In genomic region chr19:23106859-23107258, GRCm38 (mm10) we compare ENCODE assay signal across 14 mouse cellular contexts.
"Had no signal": no experiment of that assay in that cellular context is flagged by ENCODE, and none has a peak within 500 bp of the region (broad histone marks: within the 10 kb centered on the region; RNA-seq: fewer than 3 reads in every experiment).

No protein-coding gene starts in this region.

- H3K27me3 ChIP-seq: limb, embryonic 12.5 days; liver, embryonic 13.5 days; lung, embryonic 15.5 days; midbrain, embryonic 13.5 days; neural tube, embryonic 12.5 days had no signal

- ATAC-seq: liver, postnatal 0 days; midbrain, embryonic 13.5 days had no signal

- H3K9me3 ChIP-seq: limb, embryonic 12.5 days; liver, embryonic 13.5 days; lung, embryonic 15.5 days; midbrain, embryonic 13.5 days; neural tube, embryonic 12.5 days had no signal

- H3K4me2 ChIP-seq: limb, embryonic 12.5 days; liver, embryonic 13.5 days; lung, embryonic 15.5 days; midbrain, embryonic 13.5 days; neural tube, embryonic 12.5 days had no signal

- H3K4me3 ChIP-seq: limb, embryonic 12.5 days; liver, embryonic 13.5 days; lung, embryonic 15.5 days; midbrain, embryonic 13.5 days; neural tube, embryonic 12.5 days had no signal

- H3K9ac ChIP-seq: limb, embryonic 12.5 days; liver, embryonic 13.5 days; liver, postnatal 0 days; lung, embryonic 15.5 days; midbrain, embryonic 13.5 days; neural tube, embryonic 12.5 days had no signal

- H3K4me1 ChIP-seq: limb, embryonic 12.5 days; liver, embryonic 13.5 days; lung, embryonic 15.5 days; midbrain, embryonic 13.5 days; neural tube, embryonic 12.5 days had no signal

- H3K36me3 ChIP-seq: limb, embryonic 12.5 days; liver, embryonic 13.5 days; lung, embryonic 15.5 days; midbrain, embryonic 13.5 days; neural tube, embryonic 12.5 days had no signal

- DNase-seq: kidney, adult 11 months; kidney, adult 9 months; kidney, postnatal 36 days; liver; liver, embryonic 13.5 days; liver, postnatal 0 days; lung, postnatal 36 days; right cerebral cortex, postnatal 25 days; thymus, postnatal 25 days had no signal

- H3K27ac ChIP-seq: kidney, postnatal 0 days; limb, embryonic 12.5 days; liver, embryonic 13.5 days; lung, embryonic 15.5 days; midbrain, embryonic 13.5 days; neural tube, embryonic 12.5 days had no signal
